Mouse (Mus musculus) left cerebral cortex, postnatal 25 days (tissue): ENCODE data around the gene Klf15. TPM values are rescaled to one million over a fixed set of nuclear protein-coding genes. Genes with fewer than 3 reads are reported as not detected.

Experiments
- DNase-seq, 2 experiments: peaks; one replicate each; pipeline ENCODE4 v3.0.0; 2022; ENCODE audit warnings: low spot score in 2 of 2, mixed read lengths in 1 of 2
- intact Hi-C: fragments of 180-260 bp; cut with DNase I; formaldehyde crosslinking; loops from one replicate; pipeline ENCODE4 v1.15.1; 2025
- total RNA-seq, 2 experiments: library from RNA; stranded (reverse); gene quantifications; 2 replicates each; pipeline ENCODE4 v1.2.3; 2021

Gene Klf15
- total RNA-seq = 10 to 100 TPM; 20.8 to 24.2 TPM

- peak; percentile 89 to 90 for DNase-seq
- intact Hi-C loops = loop anchor here (2.0 kb wide), 1 partner anchor 45 kb away; no protein-coding TSS in a partner anchor
Measured at GRCm38 (mm10) chr6:90462181-90462706, at the start of gene Klf15. Gene Klf15, plus strand, starts transcription at chr6:90462576.

GRCm38 (mm10) chr6:90422565-90422964 is 39.8 kb upstream of the Klf15 start:
- intact Hi-C loops = loop anchor here (10.0 kb wide), 1 partner anchor 748 kb away; no protein-coding TSS in a partner anchor
- DNase-seq = peak; percentile 81 to 90

DNA sequence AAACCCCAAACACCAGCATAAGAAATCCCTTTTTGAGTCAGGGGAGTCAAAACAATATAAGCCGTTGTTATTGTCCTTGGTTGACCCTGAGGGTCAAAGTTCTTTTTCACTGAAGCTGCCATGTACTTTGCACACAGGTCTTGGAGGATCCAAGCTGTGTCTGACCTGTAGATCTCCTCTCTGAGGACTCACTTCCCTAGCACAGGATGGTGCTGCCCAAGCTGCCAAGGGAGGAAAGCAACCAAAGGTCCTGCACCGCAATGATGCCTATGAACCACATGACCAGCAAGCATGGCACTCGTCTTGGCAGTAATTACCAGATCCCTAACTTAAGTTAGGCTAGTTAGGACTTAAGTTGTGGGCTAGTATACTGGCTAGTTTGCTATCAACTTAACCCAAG is 37.0 kb upstream of the Klf15 start:
- intact Hi-C loops = loop anchor here (5.0 to 10.0 kb wide), 2 partner anchors 53 to 751 kb away; no protein-coding TSS in a partner anchor

DNA sequence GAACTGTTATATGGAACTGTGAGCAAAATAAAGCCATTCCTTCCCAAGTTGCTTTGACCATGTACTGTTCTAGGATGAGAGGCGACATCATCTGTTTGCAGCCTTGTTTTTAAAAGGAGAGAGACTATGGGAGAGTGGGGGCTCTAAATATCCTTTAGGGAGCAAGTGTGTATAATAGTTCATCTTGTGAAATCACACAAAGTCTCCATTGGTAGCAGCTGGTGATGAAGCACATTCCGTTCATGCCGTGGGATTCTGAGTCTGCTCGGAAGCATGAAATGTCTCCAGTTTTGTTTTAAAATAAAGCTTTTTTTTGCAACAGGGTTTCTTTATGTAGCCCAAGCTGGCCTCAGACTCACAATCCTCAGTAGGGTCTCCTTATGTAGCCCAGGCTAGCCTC is 36.4 kb upstream of the Klf15 start:
- intact Hi-C loops = loop anchor here (5.0 to 10.0 kb wide), 2 partner anchors 54 to 751 kb away; no protein-coding TSS in a partner anchor
- no peak for DNase-seq

More for the DNA sequence above, 37.0 kb upstream of the Klf15 start:
- no peak for DNase-seq

DNA sequence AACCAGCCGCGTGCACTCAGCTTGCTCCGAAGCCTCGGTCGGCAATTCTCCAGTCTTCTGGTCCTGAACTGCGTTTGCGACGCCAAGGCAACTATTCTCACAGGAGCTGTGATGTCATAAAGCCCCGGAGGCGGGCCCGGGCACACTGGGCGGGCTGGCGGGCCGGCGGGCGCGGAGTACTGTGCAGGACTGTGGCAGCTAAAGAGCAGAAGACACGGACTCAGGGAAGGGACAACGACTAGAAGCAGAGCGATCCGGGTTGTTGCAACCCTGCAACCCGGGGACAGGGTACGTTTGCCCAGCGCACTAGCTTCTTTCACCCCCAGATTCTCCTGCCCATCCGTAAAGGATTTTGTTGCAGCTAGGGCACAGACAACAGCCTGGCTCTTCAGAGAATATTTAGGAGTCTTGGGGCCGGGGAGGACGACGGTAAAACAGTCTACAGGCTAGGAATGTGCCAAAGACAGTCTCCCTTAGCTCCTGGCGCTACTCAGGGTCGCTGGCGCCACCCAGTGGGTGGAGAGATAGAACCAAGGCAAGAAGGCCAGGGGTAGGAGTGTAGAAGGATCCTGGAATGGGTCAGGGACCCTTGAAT is 33.9 kb upstream of the Klf15 start, which contains the start of gene Cfap100:
Cfap100 (minus strand) TSS at position 418 of the 595 bp plus-strand sequence.
- intact Hi-C loops = loop anchor here (5.0 to 10.0 kb wide), 2 partner anchors 56 to 754 kb away; no protein-coding TSS in a partner anchor
- DNase-seq = peak; percentile 74 to 77

GRCm38 (mm10) chr6:90429911-90430310 is 32.5 kb upstream of the Klf15 start:
- peak; percentile 39 to 91 for DNase-seq
- intact Hi-C loops = loop anchor here (5.0 to 10.0 kb wide), 4 partner anchors 58 to 755 kb away; no protein-coding TSS in a partner anchor

DNA sequence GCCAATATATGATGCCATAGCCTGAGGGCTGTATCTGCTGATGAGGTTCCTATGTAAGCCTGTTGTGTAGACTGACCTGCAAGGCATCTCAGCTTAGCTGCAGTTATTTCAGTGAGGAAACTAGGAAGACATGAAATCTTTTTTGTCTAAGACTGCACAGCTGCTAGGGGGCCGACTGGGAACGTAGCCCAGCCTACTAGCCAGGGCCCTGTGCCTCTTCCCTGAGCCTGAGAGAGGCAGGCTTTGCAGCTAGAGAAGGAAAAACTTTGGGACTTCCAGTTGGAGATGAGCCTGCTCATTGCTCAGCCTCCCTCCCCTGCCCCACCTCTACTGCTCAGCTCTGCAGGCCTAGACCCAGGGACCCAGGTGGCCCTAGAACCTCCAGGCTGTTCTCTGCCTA is 30.9 kb upstream of the Klf15 start:
- intact Hi-C loops = loop anchor here (5.0 kb wide), 2 partner anchors 81 to 131 kb away; no protein-coding TSS in a partner anchor
- peak in 1 of 2 experiments; percentile 90 for DNase-seq

GRCm38 (mm10) chr6:90434687-90435086 is 27.7 kb upstream of the Klf15 start:
- intact Hi-C loops = loop anchor here (5.0 kb wide), 2 partner anchors 78 to 128 kb away; no protein-coding TSS in a partner anchor
- DNase-seq = no peak

DNA sequence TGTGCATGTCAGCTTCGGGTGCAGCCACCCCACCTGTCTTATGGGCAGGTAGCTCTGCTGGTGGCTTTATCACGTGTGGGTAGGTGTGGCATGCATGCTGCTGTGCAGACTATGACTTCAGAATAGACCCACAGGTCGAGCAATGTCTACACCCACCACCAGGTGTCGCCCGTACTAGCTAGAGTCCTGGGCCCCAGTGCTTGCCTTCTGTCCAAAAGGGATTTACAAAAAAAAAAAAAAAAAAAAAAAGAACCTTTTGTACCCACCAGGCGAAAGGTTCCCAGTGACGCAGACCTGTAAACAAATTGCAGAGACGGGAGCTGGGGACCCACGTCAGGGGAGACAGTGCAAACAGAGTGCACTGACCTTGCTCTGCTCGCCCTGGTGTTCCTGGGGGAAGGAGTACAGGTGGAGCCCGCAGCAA is 27.2 kb upstream of the Klf15 start:
- intact Hi-C loops = no loop called here
- DNase-seq = peak; percentile 77 to 86

- DNase-seq = no peak
- intact Hi-C loops = no loop called here
Measured at GRCm38 (mm10) chr6:90436192-90436907, 26.0 kb upstream of the Klf15 start.

DNA sequence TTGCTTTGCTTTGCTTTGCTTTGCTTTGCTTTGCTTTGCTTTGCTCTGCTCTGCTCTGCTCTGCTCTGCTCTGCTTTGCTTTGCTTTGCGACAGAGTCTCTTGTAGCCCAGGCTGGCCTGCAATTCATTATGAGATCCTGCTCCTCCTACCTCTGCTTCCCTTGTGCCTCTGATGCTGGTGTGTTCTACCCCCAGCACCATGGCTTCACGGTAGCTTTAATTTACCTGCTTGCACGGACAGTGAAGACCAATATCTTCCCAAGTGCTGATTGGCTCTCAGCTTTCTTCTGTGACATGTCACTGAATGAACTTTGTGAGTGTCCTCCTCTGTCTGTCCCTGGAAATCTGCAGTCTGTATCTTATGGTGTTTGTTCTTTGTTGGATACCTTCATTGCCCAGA is 25.3 kb upstream of the Klf15 start:
- no peak for DNase-seq
- intact Hi-C loops = no loop called here

DNA sequence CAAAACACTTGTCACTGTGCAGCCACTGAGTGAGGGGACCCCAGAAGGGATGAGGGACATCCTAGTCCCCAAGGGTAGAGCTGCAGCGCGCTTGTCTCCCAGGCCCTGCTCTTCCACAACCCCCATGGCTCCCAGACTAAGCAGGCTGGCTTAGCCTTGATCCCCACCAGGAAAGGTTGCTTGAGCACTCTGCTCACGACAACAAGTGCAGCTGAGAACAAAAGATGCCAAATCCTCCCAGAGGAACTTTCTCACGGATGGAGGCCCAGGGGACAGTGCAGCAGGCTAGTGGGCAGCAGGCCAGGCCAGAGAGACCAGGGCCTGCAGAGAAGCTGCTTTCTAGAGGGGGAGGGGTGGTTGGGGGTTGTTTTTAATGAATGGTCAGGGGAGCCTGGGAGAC is 15.5 kb upstream of the Klf15 start:
- intact Hi-C loops = no loop called here
- no peak for DNase-seq

DNA sequence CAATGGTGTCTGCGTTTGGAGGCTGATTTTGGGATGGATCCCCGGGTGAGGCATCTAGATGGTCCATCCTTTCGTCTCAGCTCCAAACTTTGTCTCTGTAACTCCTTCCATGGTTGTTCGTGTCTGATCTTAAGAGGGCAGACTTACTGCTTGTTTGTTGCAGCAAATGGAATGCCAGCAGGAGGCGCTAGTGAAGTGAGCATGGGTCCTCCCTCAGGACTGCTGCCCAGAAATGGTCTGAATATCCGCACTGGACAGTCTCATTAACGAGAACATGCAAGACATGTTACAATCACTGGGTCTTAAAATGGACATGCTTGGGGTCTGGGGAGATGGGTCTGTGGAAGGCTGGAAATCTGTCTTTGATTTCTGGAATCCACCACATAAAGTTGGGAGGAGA is 12.2 kb upstream of the Klf15 start:
- DNase-seq = peak; percentile 78 to 81
- intact Hi-C loops = loop anchor here (5.0 kb wide), 2 partner anchors 67 to 87 kb away; no protein-coding TSS in a partner anchor

- DNase-seq = no peak
- intact Hi-C loops = loop anchor here (5.0 kb wide), 2 partner anchors 67 to 87 kb away; no protein-coding TSS in a partner anchor
Measured at GRCm38 (mm10) chr6:90450697-90451096, 11.7 kb upstream of the Klf15 start.

GRCm38 (mm10) chr6:90451512-90451911 is 10.9 kb upstream of the Klf15 start:
- no peak for DNase-seq
- intact Hi-C loops = loop anchor here (5.0 kb wide), 2 partner anchors 66 to 86 kb away; no protein-coding TSS in a partner anchor

DNA sequence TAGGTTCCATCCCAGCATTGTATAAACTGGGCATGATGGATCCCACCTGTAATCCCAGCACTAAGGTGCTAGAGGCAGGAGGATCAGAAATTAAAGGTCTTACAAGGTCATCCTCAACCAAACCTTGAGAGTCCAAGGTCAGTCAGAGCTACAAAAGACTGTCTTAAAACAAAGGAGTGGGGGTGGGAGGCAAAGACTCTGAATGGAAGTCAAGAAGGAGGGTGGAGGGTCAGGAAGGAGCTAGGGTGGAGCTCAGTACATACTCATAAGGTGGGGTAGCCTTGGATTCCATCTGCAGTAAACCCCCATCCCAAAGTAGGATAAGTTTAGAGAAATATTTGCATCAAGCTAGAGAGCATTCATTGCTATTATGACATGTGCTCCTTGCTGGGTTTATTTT is 9.8 kb upstream of the Klf15 start:
- DNase-seq = no peak
- intact Hi-C loops = loop anchor here (5.0 kb wide), 2 partner anchors 65 to 85 kb away; no protein-coding TSS in a partner anchor

- intact Hi-C loops = loop anchor here (5.0 kb wide), 2 partner anchors 64 to 84 kb away; no protein-coding TSS in a partner anchor
- DNase-seq = no peak
Measured at GRCm38 (mm10) chr6:90453751-90454150, 8.6 kb upstream of the Klf15 start.

GRCm38 (mm10) chr6:90457421-90457820 is 5.0 kb upstream of the Klf15 start:
- intact Hi-C loops = no loop called here
- no peak for DNase-seq

DNA sequence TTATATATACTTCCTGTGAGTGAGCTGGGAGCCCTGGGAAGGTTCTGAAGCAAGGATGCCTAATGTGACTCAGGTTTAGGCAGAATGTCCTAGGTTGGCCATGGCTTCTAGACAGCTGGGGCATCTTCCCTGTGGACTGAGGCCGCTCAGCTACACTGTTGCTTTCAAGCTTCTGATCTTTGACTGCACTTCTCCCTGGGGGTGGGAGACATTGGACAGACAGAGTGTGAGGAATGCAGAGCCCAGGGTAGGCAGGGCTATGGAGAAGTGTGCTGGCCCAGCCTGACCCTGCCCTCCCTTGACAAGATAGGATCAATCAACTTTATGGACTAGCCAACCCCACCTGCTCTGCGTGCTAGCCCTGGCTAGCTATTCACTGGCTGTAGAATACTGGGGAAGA is 1.2 kb upstream of the Klf15 start:
- intact Hi-C loops = no loop called here
- DNase-seq = no peak

DNA sequence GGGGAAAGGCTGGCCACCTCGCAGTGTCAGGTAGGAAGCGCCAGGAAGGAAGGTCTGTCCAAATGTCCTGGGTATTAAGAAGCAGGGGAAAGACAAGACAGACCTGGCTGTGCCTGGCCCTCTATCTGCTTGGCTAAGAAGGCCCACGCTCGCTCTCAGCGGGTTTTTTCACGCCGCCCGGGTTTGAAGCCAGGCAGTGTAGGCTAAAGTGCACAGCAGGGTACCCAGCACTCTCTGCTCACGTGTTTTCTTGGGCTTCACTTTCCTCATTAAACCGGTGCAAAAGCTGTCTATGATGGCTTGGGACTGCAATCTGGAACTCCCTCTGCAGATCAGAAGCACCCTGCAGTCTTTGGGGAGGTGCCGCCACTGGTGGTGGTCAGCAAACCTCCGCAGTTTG is 605 bp upstream of the Klf15 start:
- DNase-seq = no peak
- intact Hi-C loops = loop anchor here (2.0 kb wide), 1 partner anchor 45 kb away; no protein-coding TSS in a partner anchor
